Mouse (Mus musculus) left cerebral cortex, adult 18-20 months (tissue): ENCODE results near the gene Egfl6. TPM values are rescaled to one million over a fixed set of nuclear protein-coding genes. Genes with fewer than 3 reads are reported as not detected.
A peak's percentile ranks its signal among the peaks of the same experiment; 100 is the strongest.

ENCODE experiments used
- DNase-seq, 2 experiments: peaks; one replicate each; pipeline ENCODE4 v3.0.0; 2021 to 2022; ENCODE audit warnings: low spot score in 2 of 2, mixed read lengths in 1 of 2
- long read RNA-seq, 2 experiments: library from polyadenylated mRNA; stranded (forward); transcript quantifications; one replicate each; pipeline ENCODE4 v2.0.0; 2021
- total RNA-seq, 2 experiments: library from RNA; stranded (reverse); gene quantifications; 2 replicates each; pipeline ENCODE4 v1.2.3; 2021

Egfl6 gene
- 1 to 10 TPM; 2.3 to 2.5 TPM for total RNA-seq
- long read RNA-seq, experiment 1, partial matches to known transcripts: 0 of 3 reads
- long read RNA-seq, experiment 1, other reads (novel, unspliced or antisense): 1 of 3 reads
- long read RNA-seq, experiment 2, transcript Egfl6-201 (12 exons, 2,704 nt): major isoform, 5 of 6 reads
- long read RNA-seq, experiment 2, partial matches to known transcripts: 0 of 6 reads
- long read RNA-seq, experiment 2, other reads (novel, unspliced or antisense): 1 of 6 reads

DNA sequence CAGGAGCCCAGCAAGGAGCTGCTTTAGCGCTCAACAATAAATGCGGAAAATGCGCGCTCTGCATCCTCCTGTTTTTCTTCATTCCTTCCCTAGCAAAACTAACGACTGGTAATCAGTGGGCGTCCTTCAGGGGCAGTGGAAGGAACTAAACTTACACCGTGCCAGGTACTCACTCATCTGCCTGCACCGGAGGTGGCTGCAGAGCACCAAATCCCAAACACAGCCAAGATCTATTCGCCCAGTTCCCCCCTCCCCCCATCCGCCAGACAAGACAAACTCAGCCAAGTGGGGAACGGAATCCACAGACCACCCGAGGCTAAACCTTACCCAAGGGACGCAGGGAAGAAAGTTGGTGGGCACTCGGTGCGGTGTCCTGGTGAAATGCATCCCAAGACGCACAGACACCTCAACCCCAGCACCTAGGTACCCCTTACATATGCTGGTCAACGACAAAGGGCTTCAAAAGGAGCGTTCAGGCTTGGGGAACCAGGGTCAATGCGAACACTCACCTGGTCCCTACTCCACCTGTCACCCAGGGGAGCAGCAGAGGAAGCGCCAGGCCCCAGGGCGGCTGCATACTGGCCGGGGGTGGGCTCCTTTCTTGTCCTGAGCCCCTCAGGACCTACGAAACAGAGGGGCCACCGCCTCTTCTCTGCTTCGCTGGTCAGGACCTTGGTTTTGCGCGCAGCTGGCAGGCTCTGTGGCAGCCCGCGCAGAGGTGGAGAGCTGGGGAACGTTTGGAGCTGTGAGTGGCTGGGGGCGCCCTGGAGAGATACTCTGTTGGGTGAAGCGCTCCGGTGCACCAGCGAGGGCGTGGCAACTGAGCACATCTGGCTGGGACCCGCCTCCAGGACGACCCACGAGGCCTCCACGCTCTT lies at the start of gene Egfl6:
Gene Egfl6 (minus strand): TSS at position 774 of the 878 bp plus-strand sequence.
- peak in 1 of 2 experiments; percentile 4 for DNase-seq

DNA sequence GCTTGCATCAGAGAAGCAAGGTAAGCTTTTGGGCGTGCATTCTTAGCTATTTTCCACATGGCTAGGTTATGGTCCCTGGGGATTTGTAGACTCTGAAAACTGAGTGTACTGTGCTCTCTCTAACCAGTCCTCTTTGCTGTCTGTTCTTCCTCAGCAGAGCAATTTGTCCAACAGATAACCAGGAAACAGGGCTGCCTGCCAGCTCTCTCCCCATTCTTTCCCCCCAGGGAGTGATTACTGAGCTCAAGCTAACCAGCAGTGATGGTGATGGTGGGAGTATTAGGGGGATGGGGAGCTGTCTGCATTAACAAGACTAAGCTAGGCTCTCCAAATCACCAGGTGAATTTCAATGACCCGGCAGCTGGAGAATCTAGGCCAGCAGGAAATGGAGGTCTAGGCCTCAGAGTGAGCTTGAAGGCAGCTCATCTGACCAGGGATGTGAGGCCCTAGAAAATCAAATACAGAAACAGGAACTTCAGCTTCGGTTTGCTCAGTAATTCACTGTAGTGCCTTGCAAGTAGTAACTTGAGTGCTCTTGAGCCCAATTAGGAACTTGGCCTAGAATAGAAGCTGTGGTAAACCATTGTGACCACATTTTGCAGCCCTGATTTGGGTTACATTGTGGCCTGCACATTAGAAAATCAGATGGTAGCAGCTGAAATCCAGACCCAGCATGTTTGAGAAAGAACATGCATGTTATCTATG lies 41.5 kb upstream of the Egfl6 start:
- no peak for DNase-seq

DNA sequence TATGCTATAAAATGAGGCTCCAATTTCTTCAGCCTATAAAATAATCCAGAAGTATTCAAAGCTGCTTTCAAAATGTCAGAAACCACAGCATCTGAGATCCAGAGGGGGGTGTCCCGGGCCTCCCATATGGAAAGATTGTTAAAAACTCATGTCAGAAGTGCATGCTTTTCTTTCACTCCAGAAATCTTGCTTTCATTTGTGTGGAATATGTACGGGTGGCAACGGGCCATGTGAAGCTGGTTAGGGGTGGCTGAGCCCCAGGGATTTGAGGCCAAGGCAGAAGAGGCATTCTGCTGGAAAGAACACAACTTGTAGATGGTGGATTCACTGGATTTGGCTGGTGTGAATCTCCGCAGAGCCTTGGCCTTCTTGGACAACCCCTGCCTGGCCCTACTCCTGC lies 40.7 kb upstream of the Egfl6 start:
- no peak for DNase-seq

DNA sequence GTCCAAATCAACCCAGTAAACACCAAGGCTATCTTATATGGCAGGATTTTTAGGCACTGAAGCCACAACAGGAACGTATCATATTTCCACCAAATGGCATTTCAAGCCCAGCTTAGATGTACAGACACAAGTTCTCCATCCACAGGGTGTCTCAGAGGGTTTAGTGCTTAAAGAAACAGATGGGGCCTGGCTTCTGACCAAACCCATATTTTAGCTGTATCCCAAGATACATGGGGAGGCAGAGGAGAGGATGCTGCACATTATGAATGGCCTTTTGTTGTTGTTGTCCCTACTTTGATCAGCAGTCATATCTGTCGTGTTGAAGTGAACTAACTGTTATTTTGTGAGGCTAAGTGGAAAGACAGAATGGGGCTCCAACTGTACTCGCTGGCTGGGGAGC lies 37.7 kb upstream of the Egfl6 start:
- DNase-seq: no peak

DNA sequence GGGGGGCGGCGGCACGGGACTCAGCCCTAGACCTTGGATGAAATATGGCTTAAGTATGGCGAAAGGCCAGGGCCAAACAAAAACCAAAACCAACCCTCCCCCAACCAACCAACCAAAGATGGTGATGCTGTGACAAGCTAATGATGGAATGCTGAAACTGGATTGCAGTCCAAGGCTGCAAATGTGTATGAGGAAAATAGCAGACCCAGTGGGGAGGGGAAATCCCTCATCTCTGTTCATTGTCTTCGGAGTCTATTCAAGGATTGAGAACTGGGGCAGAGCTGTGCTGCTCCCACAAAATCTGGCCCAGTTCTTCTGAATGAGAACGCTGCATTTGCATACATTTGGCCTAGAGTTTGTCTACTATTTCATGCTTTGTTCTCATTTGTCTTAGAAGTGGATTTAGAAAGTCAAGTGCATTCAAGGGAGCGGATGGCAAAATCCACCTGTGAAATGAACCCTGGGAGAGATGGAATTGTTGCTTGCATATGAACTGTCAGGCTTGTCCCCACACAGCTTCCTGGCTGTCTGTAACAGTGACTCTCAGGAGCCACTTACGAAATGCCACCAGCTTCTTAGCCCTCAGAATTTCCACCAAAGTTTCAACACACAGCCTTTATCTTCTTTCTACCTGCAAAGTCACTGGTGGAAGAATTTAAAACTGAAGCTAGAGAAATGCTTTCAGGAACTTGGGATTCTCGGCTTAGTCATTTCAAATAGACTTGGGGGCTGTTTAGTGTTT lies 36.2 kb upstream of the Egfl6 start:
- DNase-seq: peak in 1 of 2 experiments; percentile 9

DNA sequence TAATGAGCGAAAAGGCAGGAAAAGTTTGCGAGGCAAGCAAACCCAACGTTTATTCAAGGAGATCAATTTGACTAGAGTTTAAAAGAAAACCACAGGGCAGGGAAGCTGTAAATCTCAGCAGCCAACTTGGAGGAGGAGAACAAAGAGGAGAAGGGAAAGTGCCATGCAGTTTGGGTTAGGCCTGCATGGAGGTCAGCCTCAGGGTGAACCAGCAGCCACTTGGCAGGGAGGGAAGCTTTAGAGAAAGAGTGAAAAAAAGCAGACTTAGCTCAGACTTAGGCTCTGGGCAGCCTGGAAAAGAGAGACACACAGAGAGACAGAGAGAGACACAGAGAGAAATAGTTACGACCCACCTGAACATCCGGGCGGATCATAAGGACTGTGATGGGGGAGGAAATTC lies 35.4 kb upstream of the Egfl6 start:
- DNase-seq: no peak

DNA sequence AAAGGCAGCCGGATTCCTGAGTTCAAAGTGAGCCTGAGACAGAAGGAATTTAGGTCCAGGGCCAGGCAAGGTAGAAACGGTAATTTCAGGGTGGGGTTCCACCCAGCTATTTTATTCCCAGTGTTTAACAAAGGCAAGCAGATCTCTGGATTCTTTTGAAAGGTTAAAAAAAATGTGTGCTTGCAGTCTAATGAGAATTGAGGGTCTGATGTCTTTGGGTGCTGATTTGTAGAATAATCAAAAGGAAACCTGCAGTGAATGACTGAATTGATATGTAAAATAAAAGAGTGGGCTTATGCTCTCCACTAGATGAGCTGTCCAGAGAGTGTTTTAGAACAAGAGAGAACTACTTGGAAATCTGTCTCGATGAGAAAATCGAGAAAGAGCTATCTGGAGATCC lies 33.6 kb upstream of the Egfl6 start:
- DNase-seq: no peak

DNA sequence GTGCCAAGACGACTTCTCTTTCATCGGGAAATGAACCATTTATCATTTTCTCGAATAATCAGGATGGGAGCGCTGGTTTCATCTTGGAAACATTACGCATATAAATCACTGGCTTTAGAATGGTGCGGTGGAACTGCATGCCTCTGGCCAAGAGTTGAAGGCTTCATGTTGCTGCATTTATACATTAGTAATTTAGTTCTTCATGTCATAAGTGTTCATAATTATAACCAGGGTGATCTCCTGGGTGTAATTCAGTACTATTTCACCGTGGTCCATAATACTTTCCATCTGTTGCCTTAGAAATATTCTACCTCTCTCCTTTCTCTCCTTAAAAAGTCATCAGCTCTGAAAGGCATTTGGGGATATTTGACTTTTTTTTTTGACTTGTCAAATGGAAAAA lies 29.7 kb upstream of the Egfl6 start:
- DNase-seq: no peak

DNA sequence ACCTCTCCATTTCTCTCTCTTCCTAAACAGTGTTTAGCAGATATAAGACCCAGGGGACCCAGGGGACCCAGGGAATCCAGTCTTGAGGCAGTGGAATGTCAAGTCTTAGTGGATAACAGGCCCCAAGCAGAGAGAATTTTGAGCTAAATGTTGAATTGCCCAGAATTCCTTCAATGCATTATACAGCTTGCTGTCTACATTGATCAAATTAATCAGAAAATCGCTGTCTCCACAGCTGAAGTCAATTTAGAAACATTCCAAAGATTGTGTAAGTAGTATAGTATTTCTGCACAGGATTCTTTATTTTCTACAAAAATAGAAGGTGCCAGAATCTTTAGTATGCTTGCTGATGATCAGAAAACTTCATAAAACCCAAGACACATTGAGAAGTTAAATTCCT lies 9.4 kb downstream of the Egfl6 start:
- no peak for DNase-seq

DNA sequence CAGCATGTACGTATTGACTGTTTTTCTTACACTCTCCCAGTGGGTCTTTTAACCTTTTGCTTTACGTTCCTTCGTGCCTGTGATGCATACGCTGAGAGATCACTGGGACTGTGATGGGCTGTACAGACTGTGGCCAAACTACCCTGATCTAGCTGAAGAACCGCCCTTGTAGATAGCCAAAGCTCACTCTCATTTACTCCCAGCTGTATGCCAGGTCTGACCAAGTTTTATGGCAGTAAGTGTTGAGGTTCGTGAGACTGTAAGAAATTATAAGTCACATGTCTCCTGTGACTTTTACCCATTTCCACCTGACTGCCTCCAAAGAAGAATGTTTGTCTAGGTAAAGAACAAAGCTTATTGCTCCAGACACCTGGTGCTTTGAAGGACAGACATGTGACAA lies 19.5 kb downstream of the Egfl6 start:
- DNase-seq: no peak

DNA sequence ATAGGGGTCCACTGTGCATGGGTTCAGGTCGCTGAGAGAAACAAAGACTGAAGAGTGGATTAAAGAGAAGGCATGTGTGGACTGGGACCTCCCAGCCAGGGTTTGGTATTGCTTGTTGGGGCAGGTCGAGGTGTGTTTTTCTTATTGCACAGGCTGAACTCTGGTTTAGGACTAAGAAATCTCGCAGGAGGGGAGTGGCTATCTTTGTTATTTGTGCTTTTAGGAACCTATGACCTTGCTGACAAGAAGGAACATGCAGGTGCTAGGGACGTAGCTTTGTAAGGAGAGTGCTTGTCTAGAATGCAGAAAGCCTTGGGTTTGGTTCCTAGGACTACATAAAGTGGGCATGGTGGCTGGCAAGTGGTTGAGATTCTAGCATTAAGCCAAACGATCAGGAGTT lies 20.1 kb downstream of the Egfl6 start:
- no peak for DNase-seq

DNA sequence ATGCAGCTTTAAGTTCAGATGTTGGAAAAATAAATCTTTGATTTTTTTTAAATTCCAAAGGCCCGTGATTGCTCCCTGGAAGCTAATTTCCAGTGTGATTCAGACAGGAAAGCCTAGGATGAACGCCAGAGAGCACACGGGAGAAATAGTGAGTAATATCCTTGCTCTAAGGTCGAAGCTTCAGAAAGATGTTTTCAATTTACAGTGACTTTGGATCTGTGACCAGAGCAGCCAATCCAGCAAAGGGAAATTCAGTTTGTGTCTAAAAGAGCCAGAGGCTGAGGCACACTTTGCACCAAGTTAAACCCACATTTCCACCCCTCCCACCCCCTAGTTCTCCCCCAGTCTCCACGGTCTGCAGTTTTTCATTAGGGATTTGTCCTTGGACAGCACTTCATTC lies 20.6 kb downstream of the Egfl6 start:
- no peak for DNase-seq

DNA sequence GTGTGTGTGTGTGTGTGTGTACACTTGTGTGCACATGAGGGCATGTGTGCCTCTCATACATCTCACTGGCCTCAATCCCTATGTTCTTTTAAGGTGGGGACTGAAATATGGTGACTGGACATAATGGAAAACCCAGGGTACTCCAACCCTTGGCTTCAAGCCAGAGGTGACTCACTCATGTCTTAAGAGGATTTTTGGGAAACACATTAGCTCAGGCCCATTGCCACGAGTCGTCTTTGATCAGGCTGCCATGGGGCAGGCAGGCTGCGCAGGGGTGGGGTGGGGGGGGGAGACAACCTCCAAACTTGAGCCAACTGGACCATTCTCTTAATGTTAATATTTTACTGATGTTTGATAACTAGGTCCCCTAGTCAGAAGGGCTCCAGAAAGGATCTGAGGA lies 26.2 kb downstream of the Egfl6 start:
- no peak for DNase-seq

DNA sequence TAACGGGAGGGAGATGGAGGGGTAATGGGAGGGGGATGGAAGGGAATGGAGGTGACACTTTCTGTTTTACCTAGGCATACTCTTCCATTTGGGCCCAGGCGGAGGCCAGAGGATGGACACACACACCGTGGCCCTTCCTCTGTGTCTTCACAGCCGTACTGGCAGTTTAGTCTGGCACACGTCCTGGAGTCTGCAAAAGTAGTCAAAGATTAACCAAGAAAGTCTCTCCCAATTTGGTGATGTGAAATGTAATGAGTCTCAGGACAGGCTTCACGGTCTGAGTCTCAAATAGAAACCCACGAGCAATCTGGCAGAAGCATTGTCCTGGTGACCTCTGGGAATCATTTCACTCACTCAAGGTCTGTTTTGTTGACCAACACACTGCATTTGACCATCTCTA lies 33.2 kb downstream of the Egfl6 start:
- no peak for DNase-seq

DNA sequence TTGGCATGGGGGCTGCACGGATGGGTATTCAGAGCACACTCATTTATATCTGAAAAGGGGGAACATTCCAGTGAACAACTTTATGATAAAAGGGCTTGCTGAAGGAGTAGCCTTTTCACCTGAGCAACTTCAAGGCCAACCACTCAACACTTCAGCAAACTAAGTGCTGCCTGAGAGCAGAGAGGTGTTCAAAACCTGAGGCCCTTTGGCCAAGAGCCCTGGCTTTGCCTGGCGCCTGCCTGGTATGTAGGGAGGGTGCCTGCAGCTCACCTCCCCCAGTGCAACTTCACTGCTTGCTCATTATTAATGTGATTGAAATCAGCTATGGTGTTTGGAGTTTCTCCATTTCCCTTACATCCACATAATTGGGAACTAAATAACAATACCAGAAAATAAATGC lies 39.0 kb downstream of the Egfl6 start:
- DNase-seq: no peak

DNA sequence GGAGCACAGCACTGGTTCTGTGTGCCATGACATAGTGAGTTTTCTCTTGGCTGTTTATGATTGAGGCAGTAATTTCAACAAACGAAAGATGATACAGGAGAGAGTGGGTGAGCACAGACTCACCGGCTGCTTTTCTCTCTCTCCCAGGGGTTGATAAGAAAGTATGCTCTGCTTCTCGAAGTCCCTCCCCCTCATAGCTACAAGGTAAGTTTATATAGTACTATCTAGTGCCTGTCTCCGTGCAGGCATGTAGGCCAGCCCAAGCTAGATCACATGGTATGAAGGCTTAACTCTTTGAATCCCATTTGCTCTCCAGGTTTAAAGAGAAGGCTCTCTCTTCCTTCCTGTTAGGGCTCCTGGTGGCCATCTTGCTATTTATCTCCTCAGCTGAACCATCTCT lies 50.4 kb downstream of the Egfl6 start:
- no peak for DNase-seq

DNA sequence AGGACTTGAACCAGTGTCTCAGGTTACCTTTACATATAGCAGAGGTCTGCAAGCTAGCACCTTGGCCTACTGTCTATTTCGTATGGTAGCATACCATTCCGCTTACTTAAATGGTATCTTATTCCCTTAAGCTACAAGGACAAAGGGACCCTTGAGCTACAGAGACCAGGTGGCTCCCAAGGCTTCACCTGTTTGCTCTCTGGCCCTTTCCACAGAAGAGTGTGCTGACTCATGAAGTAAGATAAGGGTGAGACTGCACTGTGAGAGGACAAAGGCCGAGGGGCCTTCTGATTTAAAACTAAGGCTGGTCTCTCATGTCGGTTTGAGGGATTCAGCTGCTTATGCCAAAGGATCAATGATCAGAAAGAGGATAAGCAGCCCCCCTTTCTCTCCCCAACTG lies 52.1 kb downstream of the Egfl6 start:
- DNase-seq: no peak

DNA sequence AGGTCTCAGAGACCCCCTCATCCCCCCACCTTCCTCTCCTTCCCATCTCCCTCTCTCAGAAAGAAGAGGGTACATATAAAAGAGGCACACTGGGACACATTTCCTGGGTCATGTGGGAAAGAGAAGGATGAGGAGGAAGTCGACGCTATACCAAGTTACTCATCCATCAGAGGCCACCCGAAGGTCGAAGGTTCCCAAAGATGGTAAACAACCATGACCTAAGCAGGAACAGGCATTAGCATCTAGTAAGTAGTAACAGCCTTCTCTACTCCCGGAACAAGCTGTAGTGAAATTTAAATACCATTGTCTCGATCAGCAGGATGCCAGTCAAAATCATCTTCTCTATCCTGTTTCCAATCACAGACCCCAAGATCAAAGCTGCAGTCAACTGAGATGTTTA lies 53.8 kb downstream of the Egfl6 start:
- DNase-seq: no peak

DNA sequence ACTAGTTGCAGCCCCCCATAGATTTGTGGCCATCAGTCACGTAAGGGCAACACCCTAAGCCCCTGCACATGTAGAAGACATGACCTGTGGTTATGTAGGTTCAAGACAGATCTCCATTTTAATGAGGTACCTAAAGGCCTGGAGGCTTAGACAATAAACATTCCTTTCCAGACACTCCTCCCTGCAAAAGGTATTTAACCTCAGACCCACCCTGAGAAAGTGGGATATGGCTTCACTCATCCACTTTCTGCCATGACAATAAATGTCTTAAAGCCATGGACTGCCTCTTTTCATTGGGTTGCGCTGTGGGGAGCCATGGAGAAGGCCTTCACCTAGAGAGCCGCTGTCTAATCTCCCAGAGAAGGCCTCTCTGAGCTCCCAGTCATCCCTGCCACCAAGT lies 57.4 kb downstream of the Egfl6 start:
- no peak for DNase-seq

DNA sequence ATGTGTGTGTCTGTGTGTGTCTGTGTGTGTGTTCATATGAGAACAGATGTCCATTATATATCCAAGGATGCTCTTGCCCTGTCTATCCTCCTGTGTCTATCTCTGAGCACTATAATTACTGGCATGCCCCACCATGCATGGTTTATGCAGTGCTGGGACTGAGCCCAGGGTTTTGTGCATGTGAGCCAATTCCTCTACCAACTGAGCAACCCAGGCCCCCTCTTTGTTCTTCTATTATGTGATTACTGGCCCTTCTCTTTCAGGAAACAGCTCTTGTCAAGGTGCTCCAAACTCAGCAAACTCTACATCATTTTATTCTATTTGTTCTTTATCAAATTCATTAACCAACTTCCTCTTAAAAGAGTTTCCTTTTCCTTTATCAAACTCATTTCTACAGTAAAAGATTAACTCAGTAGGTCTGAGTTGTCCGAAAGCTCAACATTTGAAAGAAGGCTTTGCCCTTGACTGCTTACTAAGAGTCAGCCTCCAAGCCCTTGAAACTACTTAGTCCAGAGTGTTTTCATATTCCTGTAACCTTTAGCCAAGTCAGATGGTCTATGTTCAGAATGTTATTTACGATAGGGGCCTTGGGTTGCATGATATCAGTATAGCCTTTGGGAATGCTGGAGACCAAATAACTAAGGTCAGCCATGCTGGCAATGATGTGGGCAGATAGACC lies 59.7 kb downstream of the Egfl6 start:
- DNase-seq: no peak

DNA sequence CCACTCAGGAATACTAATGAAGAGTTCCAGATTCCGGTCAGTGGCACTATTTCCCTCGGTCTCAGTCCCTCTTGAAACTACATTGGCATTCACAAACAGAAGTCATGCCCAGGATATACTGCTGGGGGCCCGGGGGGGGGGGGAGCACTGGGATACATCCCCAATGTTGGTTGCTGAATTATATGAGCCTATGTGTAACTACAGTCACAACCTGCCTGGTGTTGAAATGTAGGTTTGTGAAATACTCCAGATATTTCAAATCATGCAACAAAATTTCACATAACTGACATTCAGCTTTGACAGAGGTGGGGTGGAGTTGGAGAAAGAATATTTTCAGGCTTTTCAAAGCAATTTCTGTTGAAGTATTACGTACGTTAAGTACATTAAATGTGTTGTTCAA lies 64.7 kb downstream of the Egfl6 start:
- no peak for DNase-seq
